Mouse (Mus musculus): ENCODE results near the gene Pabpc5.

The Pabpc5 gene

GRCm38 (mm10) chrX:119927081-119927571, at the start of gene Pabpc5:
TSS of gene Pabpc5 (plus strand) at chrX:119927196.
- ATAC-seq (ENCODE audit: insufficient number of reproducible peaks, low FRiP score, low TSS enrichment) = peak; percentile 98

GRCm38 (mm10) chrX:119886957-119887593, 39.9 kb upstream of the Pabpc5 start:
- no peak for ATAC-seq (ENCODE audit: insufficient number of reproducible peaks, low FRiP score, low TSS enrichment)

- no peak for ATAC-seq (ENCODE audit: insufficient number of reproducible peaks, low FRiP score, low TSS enrichment)
Measured at GRCm38 (mm10) chrX:119888326-119888920, 38.6 kb upstream of the Pabpc5 start.

- no peak for ATAC-seq (ENCODE audit: insufficient number of reproducible peaks, low FRiP score, low TSS enrichment)
Measured at GRCm38 (mm10) chrX:119927852-119928251, 856 bp downstream of the Pabpc5 start.
